Mouse (Mus musculus) stomach, postnatal 0 days (tissue): ENCODE measurements around the gene Ppp3ca. TPM values are rescaled to one million over a fixed set of nuclear protein-coding genes. Genes with fewer than 3 reads are reported as not detected.

Source experiments
- ATAC-seq: fragments of 200-750 bp; cut with Nextera tagmentation; 2 replicates; pipeline ENCODE4 v1.8.0; 2017; ENCODE audit not compliant: low FRiP score, low TSS enrichment
- DNase-seq: peaks from one replicate; pipeline ENCODE4 v3.0.0-alpha.2; 2016; ENCODE audit warnings: low spot score
- H3K27ac ChIP-seq: fragments of 300-500 bp; sonication (generic); replicated peaks from 2 replicates; pipeline ENCODE4 v1.5.1; 2014; ENCODE audit warnings: mild to moderate bottlenecking, control low read depth
- H3K27me3 ChIP-seq: fragments of 300-500 bp; sonication (generic); 2 replicates; pipeline ENCODE4 v1.6.1; 2014; ENCODE audit warnings: low read length; ENCODE audit not compliant: control insufficient read depth, insufficient read depth
- H3K36me3 ChIP-seq: fragments of 300-500 bp; sonication (generic); 2 replicates; pipeline ENCODE4 v1.6.1; 2014; ENCODE audit warnings: low read length, mixed read lengths; ENCODE audit not compliant: control insufficient read depth, insufficient read depth
- H3K4me1 ChIP-seq: fragments of 300-500 bp; sonication (generic); replicated peaks from 2 replicates; pipeline ENCODE4 v1.6.1; 2014; ENCODE audit warnings: antibody characterized with exemption; ENCODE audit not compliant: control insufficient read depth, insufficient read depth
- H3K4me2 ChIP-seq: fragments of 300-500 bp; sonication (generic); replicated peaks from 2 replicates; pipeline ENCODE4 v1.6.1; 2014; ENCODE audit warnings: low read depth, mild to moderate bottlenecking, control low read depth, moderate library complexity
- H3K4me3 ChIP-seq: fragments of 300-500 bp; sonication (generic); 2 replicates; pipeline ENCODE4 v1.5.1; 2014; ENCODE audit warnings: low read depth, low read length, control low read depth
- H3K9ac ChIP-seq: fragments of 300-500 bp; sonication (generic); 2 replicates; pipeline ENCODE4 v1.6.1; 2014; ENCODE audit warnings: mild to moderate bottlenecking, low read length, control low read depth, mixed read lengths
- H3K9me3 ChIP-seq: fragments of 300-500 bp; sonication (generic); 2 replicates; pipeline ENCODE4 v1.6.1; 2016; ENCODE audit warnings: low read length; ENCODE audit not compliant: control insufficient read depth
- CTCF ChIP-seq: IDR thresholded peaks from 2 replicates; pipeline ENCODE4 v1.5.1; 2016; ENCODE audit warnings: antibody characterized with exemption, low read depth, mild to moderate bottlenecking, moderate library complexity
- EP300 ChIP-seq: optimal IDR thresholded peaks from 2 replicates; pipeline ENCODE3; 2016; ENCODE audit warnings: antibody characterized with exemption
- WGBS: fragments of 180-500 bp; shearing (Covaris S2); extraction: QIAGEN DNeasy Blood & Tissue Kit; methylation state at CpG from one replicate; pipeline ENCODE4 v1.1.7; 2014; 5-methylcytosine and 5-hydroxymethylcytosine counted together
- polyA plus RNA-seq: library from polyadenylated mRNA; unstranded; fragments of >200 nt; fragmentation: Nextera tagmentation; extraction: Ambion mirVana; gene quantifications from 2 replicates; pipeline ENCODE4 v1.2.1, GENCODE M21; 2015

Gene Ppp3ca
- polyA plus RNA-seq, 1 experiment from 2014 or later = 50.2 TPM

DNA sequence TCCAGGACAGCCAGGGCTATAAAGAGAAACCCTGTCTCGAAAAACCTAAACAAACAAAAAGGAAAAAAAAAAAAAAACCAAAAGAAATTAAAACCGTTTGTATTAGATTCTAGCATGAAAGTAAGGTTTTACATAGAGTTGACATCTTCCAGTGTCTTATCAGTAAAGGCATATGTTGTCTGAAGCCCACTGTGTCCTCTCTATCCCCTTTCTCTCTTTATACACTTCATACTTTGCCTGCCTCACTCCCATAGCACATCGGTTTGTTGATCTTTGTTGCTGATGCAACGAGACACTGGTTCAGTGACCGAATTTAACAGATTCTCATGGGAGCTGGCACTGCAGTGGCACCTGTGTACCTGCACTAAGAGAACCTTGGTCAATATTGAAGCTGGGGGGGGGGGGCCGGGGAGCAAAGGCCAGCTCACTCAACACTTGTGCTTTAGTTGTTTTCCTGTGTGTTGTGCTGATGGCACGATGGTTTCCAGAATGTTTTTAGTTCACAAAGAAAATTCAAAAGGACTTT lies 66.9 kb downstream of the Ppp3ca start:
- no peak for ATAC-seq
- TF ChIP-seq CTCF (no peak), EP300 (no peak)
- H3K4me1 ChIP-seq = no peaks in the 10 kb centered on the region
- no peaks in the 10 kb centered on the region for H3K36me3 ChIP-seq
- no peak for DNase-seq
- H3K9ac ChIP-seq = no peak overlapping the region
- H3K9me3 ChIP-seq = no peaks in the 10 kb centered on the region
- no peak overlapping the region for H3K4me3 ChIP-seq
- no peaks in the 10 kb centered on the region for H3K27me3 ChIP-seq
- 60% methylated on average over 7 of the region's 7 CpGs for WGBS
- no peak overlapping the region for H3K4me2 ChIP-seq
- no peak overlapping the region for H3K27ac ChIP-seq

GRCm38 (mm10) chr3:136738474-136738873 lies 68.5 kb downstream of the Ppp3ca start:
- WGBS = 77% methylated on average over 1 of the region's 1 CpGs
- no peak for ATAC-seq

GRCm38 (mm10) chr3:136738914-136739313 lies 69.0 kb downstream of the Ppp3ca start:
- no peaks in the 10 kb centered on the region for H3K9me3 ChIP-seq
- no peak for TF ChIP-seq CTCF
- no peak for TF ChIP-seq EP300
- H3K27me3 ChIP-seq = no peaks in the 10 kb centered on the region
- no peak overlapping the region for H3K4me3 ChIP-seq
- no peaks in the 10 kb centered on the region for H3K36me3 ChIP-seq
- no peak overlapping the region for H3K9ac ChIP-seq
- ATAC-seq = no peak
- H3K4me1 ChIP-seq = no peaks in the 10 kb centered on the region
- no peak for DNase-seq
- 76% methylated on average over 5 of the region's 5 CpGs for WGBS
- H3K4me2 ChIP-seq = no peak overlapping the region
- H3K27ac ChIP-seq = no peak overlapping the region

More at GRCm38 (mm10) chr3:136738474-136738873, 68.5 kb downstream of the Ppp3ca start:
- Histone ChIP-seq H3K4me2 (no peak overlapping the region), H3K27me3 (no peaks in the 10 kb centered on the region), H3K36me3 (no peaks in the 10 kb centered on the region), H3K9ac (no peak overlapping the region), H3K4me1 (no peaks in the 10 kb centered on the region), H3K27ac (no peak overlapping the region), H3K4me3 (no peak overlapping the region), H3K9me3 (no peaks in the 10 kb centered on the region)
- no peak for DNase-seq
- TF ChIP-seq EP300 (no peak), CTCF (no peak)

DNA sequence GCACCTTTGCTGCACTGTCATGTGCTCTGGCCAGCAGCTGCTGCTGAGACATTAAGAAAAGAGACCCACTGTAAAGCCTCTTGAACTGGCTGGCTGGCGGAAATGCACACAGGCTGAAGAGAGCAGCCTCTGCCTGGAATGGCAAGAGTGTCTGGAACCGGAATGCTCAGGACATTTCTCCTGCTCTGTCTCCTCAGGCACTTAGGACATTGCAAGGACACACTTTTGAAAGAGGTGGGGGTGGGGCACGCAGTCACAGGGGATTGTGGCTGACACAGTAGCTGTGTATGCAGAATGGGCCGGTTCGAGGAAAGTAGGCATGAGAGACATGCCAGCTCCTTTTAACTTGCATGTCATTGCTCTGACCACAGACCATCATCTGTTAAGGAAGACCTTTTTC lies 71.7 kb downstream of the Ppp3ca start:
- Histone ChIP-seq H3K27me3 (no peaks in the 10 kb centered on the region), H3K4me3 (no peak overlapping the region), H3K9ac (no peak overlapping the region), H3K4me1 (no peaks in the 10 kb centered on the region), H3K36me3 (no peaks in the 10 kb centered on the region), H3K27ac (no peak overlapping the region), H3K4me2 (no peak overlapping the region), H3K9me3 (no peaks in the 10 kb centered on the region)
- ATAC-seq = no peak
- TF ChIP-seq EP300 (no peak), CTCF (no peak)
- DNase-seq = no peak
- 64% methylated on average over 5 of the region's 5 CpGs for WGBS

DNA sequence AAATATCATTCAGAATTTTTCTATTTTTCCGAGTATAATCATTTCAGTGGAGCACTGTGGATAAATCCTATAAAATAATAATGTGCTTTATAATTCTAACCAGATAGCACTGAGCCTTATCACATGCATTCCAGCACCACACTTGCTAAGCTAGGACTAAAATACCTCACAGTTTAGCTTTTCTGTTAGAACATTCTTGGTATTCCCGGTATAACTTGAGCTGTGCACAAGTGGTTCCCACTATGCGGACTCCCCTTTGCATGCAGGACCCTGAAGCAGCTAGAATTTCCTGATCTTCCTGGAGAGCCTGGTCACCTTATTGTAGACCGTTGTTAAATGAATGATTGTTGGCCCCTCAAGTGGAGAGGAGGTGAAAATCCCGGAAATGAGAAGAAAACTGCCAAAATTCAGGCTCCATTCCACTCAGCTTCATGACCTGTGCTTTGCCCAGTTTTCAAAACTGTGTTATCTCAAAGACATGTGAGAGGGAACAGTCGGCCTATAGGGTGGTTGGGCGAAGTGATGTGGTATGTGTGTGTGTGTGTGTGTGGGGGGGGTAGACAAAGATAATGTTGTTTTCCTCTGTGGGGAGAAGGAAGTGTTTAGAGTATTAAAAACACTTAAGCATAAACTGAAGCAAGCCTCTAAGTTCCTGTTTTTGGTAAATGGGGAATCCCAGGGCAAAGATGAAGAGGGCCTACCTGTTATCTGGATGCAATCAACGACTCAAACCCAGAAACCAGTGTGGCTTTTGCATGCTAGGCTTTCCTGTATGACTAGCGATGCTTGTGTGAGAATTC lies 72.5 kb downstream of the Ppp3ca start:
- 74% methylated on average over 9 of the region's 9 CpGs for WGBS
- H3K36me3 ChIP-seq = no peaks in the 10 kb centered on the region
- H3K4me3 ChIP-seq = no peak overlapping the region
- ATAC-seq (no peak), DNase-seq (no peak)
- no peak overlapping the region for H3K9ac ChIP-seq
- H3K4me1 ChIP-seq = no peaks in the 10 kb centered on the region
- no peaks in the 10 kb centered on the region for H3K27me3 ChIP-seq
- H3K4me2 ChIP-seq = no peak overlapping the region
- no peaks in the 10 kb centered on the region for H3K9me3 ChIP-seq
- TF ChIP-seq EP300 (no peak), CTCF (no peak)
- no peak overlapping the region for H3K27ac ChIP-seq

- ATAC-seq = peak; percentile 77
These were observed 74.5 kb downstream of the Ppp3ca start for GRCm38 (mm10) chr3:136744295-136744897.

More at GRCm38 (mm10) chr3:136744295-136744897, 74.5 kb downstream of the Ppp3ca start:
- Histone ChIP-seq H3K36me3 (no peaks in the 10 kb centered on the region), H3K27me3 (no peaks in the 10 kb centered on the region), H3K4me1 (no peaks in the 10 kb centered on the region), H3K9me3 (no peaks in the 10 kb centered on the region), H3K9ac (no peak overlapping the region), H3K4me2 (no peak overlapping the region), H3K4me3 (no peak overlapping the region), H3K27ac (no peak overlapping the region)
- DNase-seq = peak; percentile 45
- 58% methylated on average over 10 of the region's 10 CpGs for WGBS
- TF ChIP-seq EP300 = no peak
- TF ChIP-seq CTCF = no peak
